Mouse (Mus musculus): ENCODE results near the gene Gap43.
"Not testable (repeated sequence)": the region's sequence is repeated elsewhere in the genome, so short reads cannot be mapped to it uniquely, and the experiment has no call there.

Gap43 gene

DNA sequence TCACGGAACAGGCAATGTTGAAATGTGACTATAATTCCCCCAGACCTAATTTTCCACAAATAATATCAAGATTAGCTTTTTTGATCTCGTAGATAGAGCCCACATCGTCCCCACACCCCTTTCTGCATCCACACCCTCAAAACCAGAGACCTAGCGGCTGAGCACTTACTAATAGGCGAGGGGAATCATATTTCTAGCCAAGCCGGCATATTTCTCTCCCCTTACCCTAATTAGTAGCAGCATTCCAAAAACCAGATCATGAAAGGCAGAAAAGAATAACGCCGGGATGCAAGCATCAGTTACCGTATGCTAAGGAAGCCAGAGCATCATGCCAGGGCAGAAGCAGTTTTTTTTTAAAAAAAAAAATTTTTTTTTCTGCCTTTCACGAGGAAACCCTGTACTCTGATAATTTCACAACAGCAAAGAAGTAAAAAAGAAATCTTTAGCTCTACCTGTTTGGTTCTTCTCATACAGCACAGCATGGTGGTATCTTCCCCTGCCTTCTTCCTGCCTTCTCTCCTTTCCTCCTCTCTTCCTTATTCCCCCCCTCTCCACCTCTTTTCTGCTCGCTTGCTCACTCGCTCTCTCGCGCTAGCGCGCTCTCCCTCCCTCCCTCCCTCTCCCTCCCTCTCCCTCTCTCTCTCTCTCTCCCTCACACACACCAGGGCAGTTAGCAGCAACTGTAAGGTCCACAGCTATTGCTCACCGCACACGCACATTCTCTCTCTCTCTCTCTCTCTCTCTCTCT lies at the start of gene Gap43:
Gene Gap43 (minus strand): TSS at position 631 of the 748 bp plus-strand sequence.
- DNase-seq (ENCODE audit: inconsistent ontology term), result peak; percentile 62

DNA sequence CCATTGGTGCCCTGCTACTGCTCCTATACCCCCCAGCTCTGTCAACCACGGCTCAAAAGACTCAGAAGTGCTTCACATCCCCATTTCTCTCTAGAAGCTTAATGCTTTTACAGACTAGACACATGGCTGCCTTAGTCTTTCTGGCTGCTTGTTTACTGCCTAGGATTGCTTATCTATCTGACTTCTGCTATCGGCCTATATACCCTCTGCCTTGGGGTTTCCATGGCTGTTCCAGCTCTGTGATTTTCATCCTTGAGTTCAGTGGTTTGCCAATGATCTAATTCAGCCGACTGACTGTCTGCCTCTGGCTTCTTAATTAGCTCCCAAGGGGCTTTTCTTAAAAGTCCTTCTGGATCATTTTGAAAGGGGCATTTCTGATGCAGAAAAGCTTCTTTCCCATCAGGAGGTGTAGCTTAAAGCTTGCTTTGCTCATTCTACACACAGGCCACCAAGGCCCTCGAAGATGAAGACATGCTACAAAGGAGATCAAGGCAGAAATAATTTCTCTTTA lies 40.9 kb upstream of the Gap43 start:
- DNase-seq (ENCODE audit: inconsistent ontology term), result no peak

DNA sequence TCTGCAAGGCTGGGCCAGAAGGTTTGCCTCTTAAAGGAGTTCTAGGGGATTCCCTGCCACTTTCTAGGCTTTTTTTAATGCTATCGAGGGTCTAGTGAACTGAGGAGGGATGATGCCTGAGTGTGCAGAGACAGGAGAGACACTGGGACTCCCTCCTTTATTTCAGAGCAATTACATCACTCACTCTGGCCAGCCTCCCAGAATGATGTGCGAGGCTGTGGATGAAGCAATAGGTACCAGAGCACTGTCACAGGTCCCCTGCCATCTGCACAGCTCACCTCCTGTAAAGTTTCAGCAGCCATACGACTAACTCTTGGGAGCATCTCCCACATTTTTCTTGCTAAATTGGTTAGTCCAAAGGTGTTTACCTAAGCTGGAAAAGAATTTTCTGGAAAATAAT lies 40.2 kb upstream of the Gap43 start:
- DNase-seq (ENCODE audit: inconsistent ontology term), result peak; percentile 18

DNA sequence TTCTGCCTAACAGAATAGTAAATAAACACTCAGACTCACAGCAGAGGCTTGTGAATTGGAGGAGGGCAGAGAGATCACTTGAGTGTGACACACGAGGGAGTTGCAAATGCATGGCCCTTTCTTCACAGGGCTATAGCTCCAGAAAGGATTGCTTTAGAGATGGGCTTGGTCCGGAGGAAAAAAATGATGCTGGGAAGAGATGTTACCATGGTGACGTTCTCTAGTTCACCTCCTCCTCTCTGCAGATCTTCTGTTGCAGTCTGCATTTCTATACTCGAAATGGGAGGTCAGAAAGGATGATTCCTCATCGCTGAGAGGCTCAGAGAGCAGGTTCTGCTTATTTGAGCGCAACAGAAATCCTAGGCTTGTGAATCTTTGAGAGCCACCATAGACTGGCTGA lies 29.7 kb upstream of the Gap43 start:
- DNase-seq (ENCODE audit: inconsistent ontology term), result no peak

DNA sequence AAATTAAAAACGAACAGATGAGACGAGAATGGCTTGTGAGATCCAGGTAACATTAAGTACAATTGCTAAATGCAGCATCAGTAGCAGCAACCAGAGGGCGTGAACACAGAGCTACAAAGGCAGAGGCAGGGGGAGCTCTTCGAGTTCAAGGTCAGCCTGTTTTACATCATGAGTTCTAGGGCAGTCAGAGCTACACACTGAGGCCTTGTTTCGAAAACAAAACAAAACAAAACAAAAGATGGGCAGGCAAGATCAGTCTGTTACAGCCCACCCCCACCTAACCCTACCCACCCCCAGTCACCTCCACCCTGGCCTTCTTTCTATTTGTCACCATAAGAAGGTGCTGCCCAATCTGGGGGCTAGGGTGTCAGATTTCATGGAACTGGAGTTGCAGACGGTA lies 28.9 kb upstream of the Gap43 start:
- no peak for DNase-seq (ENCODE audit: inconsistent ontology term)

DNA sequence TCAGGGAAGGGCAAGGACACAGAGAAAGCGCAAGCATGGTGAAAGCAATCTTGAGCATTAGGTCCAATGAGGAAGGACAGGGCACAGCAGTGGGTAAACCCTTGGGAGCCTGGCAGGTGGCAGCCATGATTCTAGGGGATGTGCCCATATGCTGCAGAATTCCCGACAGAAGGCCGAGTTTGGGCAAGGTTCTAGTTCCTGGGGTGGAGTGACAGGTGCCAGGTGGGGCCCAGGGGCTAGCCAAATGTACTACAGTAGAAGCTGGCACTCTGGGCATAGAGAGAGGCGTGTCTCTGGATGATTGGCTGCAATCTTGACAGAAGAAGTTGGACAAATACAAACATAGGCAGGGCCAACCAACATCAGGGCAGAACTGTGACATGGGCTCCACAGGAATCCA lies 19.6 kb upstream of the Gap43 start:
- no peak for DNase-seq (ENCODE audit: inconsistent ontology term)

DNA sequence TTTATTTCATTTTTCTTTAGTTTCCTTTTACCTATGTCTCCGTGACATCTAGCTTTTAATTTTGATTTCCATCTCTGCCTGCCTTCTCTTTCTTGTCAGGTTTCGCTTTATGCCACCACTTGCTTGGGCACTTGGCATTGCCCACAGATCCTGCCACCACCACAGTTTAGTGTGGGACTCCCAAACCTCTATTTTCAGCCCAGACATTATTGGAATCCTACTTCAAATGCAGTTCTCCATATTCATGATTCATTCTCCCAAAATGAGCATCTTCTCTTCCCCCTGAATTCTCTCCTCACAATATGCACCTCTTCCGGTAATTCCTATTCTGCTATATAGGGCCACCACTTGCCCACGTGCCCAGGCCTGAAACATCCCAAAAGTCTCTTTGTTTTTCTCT lies 17.6 kb upstream of the Gap43 start:
- DNase-seq (ENCODE audit: inconsistent ontology term), result no peak

DNA sequence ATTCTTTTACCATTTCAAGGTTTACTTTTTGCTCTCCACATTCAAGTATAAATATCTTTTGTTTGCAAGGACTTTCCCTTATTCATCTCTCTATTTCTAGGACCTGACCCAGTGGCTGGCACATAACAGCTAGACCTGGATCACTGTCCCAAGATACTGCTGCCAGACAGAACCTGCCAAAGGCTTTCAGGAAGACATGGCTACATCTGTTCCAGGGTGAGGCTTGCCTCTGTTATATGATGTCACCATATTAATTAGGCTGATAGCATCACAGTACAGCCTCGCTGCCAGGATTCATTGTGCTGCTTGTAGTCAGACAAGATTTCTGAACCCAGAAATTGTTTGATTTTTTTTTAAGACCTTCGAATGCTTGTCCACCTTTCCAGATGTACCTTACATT lies 9.6 kb upstream of the Gap43 start:
- no peak for DNase-seq (ENCODE audit: inconsistent ontology term)

DNA sequence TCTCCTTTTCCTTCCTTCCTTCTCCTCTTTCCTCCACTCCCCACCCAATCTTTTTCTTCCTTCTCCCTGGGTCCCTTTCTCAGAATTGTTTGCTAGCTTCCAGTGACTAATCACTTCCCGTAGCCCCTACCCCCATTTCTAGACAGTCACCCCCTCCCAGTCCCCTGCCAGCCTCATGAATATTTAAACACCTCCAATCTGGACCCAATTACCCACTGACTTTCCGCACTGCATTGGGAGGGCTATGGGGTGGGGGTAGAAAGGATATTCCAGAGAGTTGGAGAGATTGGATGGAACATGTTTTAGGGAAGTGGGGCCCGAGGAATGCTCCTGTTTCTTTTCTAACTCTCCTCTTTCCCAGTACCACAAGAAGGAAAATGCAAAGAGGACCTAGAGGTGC lies 414 bp upstream of the Gap43 start:
- DNase-seq (ENCODE audit: inconsistent ontology term), result not testable (repeated sequence)

DNA sequence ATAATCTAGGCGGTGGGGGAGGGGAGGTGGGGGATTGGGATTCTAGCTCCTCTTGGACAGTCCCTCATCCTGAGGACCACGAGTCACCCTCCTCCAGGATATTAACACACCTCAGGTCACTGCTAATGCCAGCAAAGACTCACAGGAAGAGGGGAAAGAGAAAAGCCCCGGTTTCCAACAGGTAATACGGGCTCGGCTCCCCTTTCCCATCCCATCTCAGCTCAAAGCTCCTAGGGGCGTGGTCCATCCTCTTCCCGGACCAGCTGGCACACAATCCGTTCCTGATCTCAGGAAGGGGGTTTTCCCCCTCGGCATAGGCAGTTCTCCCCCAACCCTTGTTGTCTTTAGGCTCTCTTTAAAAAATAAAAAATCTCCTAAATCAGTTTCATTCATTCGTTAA lies 939 bp downstream of the Gap43 start:
- peak; percentile 11 for DNase-seq (ENCODE audit: inconsistent ontology term)

DNA sequence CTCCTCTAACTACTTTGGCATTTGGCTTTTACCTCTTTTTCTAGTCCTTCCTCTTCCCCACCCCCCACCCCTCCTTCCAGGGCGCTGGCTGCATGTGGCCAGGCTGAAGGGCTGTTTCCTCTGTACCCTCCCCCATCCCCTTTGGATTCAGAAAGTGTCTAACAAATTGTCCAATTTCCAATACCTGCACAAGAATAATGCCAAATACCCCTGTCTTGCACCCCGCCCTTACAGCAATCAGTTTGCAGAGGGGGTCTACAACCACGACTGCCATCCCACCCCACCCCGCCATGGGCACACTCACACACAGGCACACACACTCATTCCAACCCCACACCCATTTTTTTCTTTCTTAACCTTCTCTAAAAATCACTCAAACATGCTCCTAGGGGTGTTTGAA lies 1.5 kb downstream of the Gap43 start:
- no peak for DNase-seq (ENCODE audit: inconsistent ontology term)

DNA sequence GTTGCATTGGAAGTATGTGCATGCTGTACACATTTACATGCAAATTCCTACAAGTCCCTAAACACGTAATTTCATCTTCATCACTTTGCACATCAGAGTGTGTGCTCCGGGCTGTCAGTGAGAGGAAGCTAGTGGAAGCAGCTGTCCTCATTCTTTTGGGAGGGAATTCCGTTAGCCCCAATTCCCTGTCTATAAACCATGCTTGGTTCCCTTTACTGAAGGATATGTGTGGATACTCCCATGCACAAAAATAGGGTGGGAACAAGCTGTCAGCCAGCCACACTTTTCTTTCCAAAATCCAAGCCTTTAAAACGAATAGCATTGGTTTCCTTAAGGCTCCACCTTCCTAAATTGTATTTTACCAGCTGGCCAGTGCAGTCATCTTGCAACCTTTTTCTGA lies 2.1 kb downstream of the Gap43 start:
- DNase-seq (ENCODE audit: inconsistent ontology term), result no peak

DNA sequence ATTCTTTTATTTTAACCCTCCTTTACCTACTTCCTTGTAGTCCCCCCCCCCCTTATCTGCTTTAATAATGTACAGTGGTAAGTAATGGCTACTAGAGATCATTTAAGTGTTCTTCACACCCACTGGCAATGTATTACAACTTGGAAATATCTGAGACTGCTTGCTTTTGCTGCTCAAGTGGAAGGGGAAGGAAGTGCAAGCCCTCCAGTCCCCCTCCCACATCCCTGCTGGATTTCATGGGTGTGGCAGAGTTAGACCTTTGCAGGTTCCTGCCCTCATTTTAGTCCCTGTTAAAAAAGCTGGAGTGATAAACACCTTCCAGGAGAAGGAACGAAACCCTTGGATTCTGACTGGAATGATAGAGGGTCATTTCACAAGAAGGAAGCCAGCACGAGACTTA lies 2.8 kb downstream of the Gap43 start:
- no peak for DNase-seq (ENCODE audit: inconsistent ontology term)

DNA sequence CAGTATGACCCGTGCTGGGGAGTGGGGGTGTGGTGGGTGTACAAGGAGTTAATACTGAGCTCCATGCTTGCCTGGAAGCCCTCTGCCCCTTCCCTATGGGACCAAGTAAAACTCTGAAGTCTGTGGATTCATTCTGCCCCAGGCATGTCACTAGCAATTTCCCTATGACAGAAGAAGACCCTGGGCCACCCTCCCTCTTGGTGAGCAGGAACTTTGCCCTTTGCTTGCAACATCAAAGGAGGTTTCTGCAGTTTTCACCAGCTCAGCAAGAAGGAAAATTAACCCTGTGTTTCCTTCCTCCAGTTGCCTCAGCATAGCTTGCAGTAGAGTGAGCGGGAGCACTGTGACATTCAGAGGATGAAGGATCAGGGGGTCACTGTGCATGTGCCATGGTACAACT lies 3.8 kb downstream of the Gap43 start:
- DNase-seq (ENCODE audit: inconsistent ontology term), result no peak

DNA sequence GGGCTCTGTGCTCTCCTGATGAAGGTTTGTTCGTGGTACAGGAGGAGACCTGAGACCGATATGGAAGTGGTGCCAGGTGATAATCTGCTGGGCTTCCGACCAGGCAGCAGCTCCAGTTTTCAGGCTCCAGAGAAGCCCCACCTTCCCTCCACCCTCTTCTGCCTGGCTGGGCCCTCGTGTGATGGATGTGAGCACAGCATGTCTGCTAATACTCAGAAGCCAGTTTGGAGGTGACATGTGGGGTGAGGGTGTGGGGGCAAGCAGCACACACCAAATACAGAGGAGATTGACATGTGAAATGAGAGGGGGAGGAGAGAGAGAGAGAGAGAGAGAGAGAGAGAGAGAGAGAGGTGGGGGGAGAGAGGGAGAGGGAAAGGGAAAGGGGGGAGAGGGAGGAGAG lies 8.1 kb downstream of the Gap43 start:
- DNase-seq (ENCODE audit: inconsistent ontology term), result no peak

DNA sequence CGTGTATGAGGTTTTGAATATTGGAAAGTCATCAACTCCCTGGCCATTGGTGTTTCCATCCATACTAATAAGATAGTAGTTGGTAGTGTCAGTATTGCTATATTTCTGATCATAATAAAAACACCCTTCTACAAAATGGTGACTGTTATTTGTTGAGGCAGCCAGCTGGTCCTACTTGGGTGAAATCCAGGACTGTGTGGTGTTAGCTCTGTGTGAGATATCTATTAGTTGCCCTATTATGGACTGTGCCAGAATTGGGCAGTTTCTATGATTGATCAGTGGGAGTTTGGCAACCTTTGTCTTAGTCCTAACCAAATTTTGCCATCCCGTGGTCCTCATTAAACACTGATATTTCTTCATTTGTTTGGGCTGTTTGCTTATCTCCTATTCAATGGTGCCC lies 14.3 kb downstream of the Gap43 start:
- no peak for DNase-seq (ENCODE audit: inconsistent ontology term)

DNA sequence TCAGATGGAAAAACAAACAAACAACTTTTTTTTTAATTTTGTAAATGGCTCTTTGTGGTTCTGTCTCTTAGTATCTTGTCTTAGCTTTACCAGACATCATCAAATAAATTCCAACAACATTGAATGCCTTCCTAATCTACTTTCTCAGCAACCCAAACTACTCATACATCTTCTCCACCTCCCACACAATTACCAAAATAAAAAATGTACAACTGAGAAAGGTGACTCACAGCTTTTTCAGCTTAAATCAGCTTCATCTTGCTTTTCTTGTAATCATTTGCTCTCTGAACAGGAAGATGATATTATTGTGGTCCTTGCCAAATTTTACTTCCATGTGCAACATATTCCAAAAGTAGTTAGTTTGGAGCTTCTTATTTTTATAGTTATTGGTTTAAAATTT lies 14.9 kb downstream of the Gap43 start:
- DNase-seq (ENCODE audit: inconsistent ontology term), result no peak

DNA sequence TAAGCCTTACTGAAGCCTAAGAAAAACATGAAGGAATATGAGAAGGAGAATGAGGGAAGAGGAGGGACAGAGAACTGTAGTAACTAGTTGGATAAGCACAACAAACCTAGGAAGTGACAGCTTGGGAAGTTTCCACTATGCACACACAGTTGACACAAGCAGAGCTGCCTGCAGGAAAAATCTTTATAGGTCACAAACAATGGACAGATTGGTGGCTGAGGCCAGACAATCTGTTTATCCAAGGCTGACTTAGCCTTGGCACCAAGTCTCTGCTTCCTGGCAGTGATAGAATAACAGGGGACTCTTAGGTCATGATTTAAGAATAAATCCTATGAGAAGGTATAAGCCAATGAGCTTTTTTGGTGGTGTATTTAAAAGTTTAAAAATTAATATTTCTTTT lies 20.6 kb downstream of the Gap43 start:
- no peak for DNase-seq (ENCODE audit: inconsistent ontology term)

DNA sequence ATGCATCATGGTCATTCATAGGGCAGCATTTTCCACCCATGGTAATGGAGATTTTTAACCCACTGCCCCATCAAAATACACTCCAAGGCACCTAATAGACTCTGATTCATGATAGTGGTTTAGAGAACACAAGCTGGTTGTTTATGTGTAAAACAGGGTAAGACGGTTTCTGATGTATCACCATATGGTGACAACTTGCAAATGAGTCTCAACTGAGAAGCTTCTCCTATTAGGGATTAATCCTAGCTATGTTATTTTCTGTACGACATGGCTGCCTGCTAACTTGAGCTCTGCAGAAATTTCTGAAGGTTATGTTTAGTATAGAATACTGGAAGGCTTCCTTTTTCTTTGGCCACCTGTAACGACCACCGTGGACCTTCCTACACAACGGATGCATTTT lies 21.1 kb downstream of the Gap43 start:
- DNase-seq (ENCODE audit: inconsistent ontology term), result no peak

DNA sequence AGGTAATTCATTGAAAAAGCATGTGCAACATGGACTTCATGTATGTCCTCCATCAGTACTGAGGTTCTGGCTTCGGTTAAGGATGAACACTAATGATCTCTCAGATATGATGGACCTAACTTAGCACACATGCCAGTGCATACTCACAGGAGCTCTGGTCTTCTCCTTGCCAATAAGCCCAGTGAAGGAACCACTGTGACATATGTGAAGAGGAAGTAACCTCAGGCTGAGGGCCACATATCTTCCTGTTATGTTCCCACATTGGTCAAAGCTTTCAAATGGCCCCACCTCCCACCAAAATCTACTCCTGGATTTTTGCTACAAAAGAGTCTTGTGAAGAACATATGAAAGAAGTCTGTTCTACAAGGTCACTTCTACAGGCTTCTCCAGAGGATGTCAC lies 28.3 kb downstream of the Gap43 start:
- DNase-seq (ENCODE audit: inconsistent ontology term), result no peak

DNA sequence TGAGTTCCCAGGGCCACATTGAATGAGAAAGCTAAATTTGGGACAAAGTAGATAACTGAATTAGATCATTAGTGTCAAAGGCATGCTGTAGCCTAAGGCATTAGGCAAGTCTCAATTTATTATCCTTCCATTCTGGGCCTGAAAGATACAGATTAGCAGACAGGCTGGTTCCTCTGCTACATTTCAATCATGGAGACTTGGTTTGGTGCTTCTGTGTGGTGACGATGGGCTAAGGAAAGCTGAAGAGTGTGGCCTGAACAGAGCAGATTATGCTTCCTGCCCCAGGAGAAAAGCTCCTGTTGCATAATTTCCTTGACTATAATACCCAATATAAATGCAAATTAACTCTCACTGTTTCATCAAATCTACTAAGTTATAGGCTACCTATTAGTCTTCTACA lies 31.7 kb downstream of the Gap43 start:
- no peak for DNase-seq (ENCODE audit: inconsistent ontology term)

DNA sequence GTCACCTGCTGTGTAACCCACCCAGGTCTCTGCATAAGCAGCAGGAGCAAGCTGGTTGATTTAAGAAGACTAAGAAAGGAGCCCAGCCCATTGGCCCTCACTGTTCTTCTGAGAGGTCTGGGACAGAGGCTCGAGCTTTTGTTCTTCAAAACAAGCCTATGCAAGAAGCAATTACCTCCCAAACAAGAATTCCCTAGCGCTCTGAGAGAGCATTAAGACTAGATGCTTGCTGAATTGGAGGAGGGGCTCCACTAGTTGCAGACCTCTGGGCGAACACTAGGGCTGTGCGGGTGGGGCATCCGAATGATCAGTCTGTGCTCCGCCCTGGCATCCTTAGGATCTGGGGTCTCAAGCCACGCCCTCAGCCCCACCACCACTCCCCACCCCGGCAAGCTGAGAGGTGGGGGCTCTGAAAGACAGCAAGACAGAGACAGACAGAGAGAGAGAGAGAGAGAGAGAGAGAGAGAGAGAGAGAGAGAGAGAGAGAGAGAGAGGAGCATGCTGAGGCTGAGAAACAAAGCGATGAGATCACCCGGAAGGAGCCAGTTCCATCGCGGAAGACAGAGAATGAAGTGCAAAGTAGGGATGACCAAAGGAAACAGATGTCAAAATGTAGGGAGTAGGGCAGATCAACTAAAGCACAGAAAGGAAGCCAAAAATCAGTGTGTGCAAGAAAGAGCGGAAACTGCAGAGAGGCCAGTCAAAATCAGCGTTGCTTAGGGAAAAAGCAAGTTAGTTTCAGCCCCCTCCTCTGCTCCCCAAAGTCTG lies 34.3 kb downstream of the Gap43 start:
- DNase-seq (ENCODE audit: inconsistent ontology term), result peak; percentile 76

DNA sequence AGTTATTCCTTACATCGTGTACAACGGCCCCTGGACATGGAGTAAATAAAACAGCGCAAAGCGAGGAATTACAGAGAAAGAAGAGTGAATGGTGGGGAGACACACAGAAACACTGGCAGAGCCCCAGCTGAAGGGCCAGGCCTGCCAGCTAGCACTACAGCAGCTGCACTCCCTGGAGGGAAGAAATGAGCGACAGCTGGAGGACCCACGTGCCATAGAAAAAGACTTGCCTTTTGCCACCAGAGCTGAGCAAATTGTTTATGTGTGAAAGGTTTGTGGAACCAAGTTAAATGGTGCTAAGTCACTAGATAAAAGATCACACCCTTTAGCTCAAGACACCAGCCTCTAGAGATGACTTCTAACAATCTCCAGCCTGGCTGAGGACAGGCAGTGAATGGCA lies 37.0 kb downstream of the Gap43 start:
- DNase-seq (ENCODE audit: inconsistent ontology term), result no peak
